Mouse (Mus musculus): ENCODE data around the gene Hpca. TPM values are rescaled to one million over a fixed set of nuclear protein-coding genes. Genes with fewer than 3 reads are reported as not detected.

Hpca gene
- total and polyA plus RNA-seq, 2 experiments from 2014 or later, result 202 to 270 TPM

DNA sequence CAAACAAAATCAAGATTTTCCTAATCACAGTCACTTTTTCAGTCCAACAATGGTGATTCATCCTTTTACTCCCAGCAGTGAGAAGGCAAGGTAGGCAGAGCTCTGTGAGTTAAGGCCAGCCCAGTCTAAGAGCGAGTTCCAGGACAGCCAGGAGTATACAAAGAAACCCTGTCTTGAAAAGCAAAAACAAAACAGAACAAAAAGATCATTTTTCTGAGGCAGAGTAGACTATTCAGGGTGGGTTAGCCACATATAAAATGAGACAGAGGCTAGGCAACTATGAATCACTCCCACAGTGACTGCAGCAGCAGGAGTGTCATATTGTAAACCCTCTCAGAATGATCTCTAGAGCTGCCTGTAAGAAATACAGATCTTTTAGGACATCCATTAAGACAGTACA is 27.5 kb upstream of the Hpca start:
- DNase-seq (ENCODE audit: low spot score) (no peak), ATAC-seq (no peak)
- Histone ChIP-seq H3K9me3 (ENCODE audit: low read length) (no peaks in the 10 kb centered on the region), H3K9ac (replicated peaks; ENCODE audit: low read length) (no peak overlapping the region), H3K36me3 (ENCODE audit: insufficient read depth, low read length) (peaks cover 26% of the 10 kb centered on the region), H3K4me3 (ENCODE audit: low read length) (no peak overlapping the region), H3K4me2 (ENCODE audit: low read depth, low read length) (no peak overlapping the region), H3K4me1 (ENCODE audit: insufficient read depth, low read length) (peaks cover 11% of the 10 kb centered on the region; the same call in 1 of the 2 replicates), H3K27me3 (ENCODE audit: insufficient read depth, low read length) (no peaks in the 10 kb centered on the region), H3K27ac (no peak overlapping the region)
- no peak for TF ChIP-seq CTCF (IDR thresholded peaks at IDR 0.05; ENCODE audit: low read depth)
- 65% methylated on average over 1 of the region's 1 CpGs for WGBS

DNA sequence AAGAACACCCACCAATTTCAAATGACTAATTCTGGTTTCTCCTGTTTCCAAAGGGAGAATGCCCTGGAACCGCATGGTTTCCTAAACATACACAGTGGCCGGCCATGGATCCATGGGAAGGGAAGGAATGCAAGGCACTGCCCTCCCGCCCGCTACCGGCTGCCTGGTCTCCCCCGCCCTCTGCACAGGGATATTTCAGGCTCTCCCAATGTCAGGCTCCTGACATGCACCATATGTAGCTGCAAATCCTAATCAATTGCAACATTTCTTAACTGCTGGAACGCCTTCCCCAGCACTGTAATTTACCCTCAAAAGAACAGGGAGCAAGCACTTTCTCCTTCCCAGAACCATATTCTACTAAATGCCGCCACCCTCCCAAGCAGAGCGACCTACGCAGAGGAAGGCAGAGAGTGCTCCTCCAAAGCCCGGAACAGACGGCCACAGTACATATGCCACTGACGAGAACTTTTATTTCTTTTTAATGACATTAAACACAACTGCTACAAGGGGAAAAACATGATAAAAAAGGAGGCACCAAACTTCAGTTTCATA is 25.8 kb upstream of the Hpca start:
- WGBS, result 81% methylated on average over 13 of the region's 13 CpGs
- H3K4me2 ChIP-seq (ENCODE audit: low read depth, low read length), result no peak overlapping the region
- H3K9me3 ChIP-seq (ENCODE audit: low read length), result no peaks in the 10 kb centered on the region
- TF ChIP-seq CTCF (IDR thresholded peaks at IDR 0.05; ENCODE audit: low read depth), result no peak
- no peak for DNase-seq (ENCODE audit: low spot score)
- peaks cover 20% of the 10 kb centered on the region for H3K4me1 ChIP-seq (ENCODE audit: insufficient read depth, low read length)
- H3K9ac ChIP-seq (replicated peaks; ENCODE audit: low read length), result no peak overlapping the region
- H3K27ac ChIP-seq, result no peak overlapping the region
- no peak for ATAC-seq
- no peak overlapping the region for H3K4me3 ChIP-seq (ENCODE audit: low read length)
- H3K27me3 ChIP-seq (ENCODE audit: insufficient read depth, low read length), result no peaks in the 10 kb centered on the region
- peaks cover 20% of the 10 kb centered on the region for H3K36me3 ChIP-seq (ENCODE audit: insufficient read depth, low read length)

DNA sequence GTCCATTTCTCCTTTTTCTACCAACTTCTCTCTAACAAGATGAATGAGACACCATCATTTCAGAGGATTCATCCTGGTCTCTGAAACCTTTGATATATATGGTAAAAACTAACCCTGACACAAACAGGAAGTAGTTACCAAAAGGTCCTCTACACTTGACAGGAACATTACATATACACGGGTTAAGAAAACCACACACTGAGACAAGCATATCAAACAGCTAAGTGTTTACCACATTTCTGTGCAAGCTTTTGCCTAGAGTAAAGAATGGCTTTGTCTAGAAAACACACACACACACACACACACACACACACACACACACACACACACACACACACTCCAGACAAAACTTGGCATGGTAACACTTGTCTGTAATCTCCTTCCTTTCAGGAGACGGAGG is 24.6 kb upstream of the Hpca start:
- Histone ChIP-seq H3K27ac (peak overlapping the region; percentile 82; the same call in 1 of the 2 replicates), H3K4me1 (ENCODE audit: insufficient read depth, low read length) (peaks cover 31% of the 10 kb centered on the region), H3K9me3 (ENCODE audit: low read length) (no peaks in the 10 kb centered on the region), H3K27me3 (ENCODE audit: insufficient read depth, low read length) (no peaks in the 10 kb centered on the region), H3K9ac (replicated peaks; ENCODE audit: low read length) (no peak overlapping the region), H3K36me3 (ENCODE audit: insufficient read depth, low read length) (peaks cover 9% of the 10 kb centered on the region; the same call in 1 of the 2 replicates), H3K4me3 (ENCODE audit: low read length) (no peak overlapping the region), H3K4me2 (ENCODE audit: low read depth, low read length) (no peak overlapping the region)
- WGBS, result 45% methylated on average over 2 of the region's 2 CpGs
- DNase-seq (ENCODE audit: low spot score) (no peak), ATAC-seq (no peak)
- no peak for TF ChIP-seq CTCF (IDR thresholded peaks at IDR 0.05; ENCODE audit: low read depth)

GRCm38 (mm10) chr4:129145943-129146342 is 24.1 kb upstream of the Hpca start:
- ATAC-seq, result no peak
- Histone ChIP-seq H3K27ac (peak overlapping the region; percentile 82; the same call in 1 of the 2 replicates), H3K4me1 (ENCODE audit: insufficient read depth, low read length) (peaks cover 33% of the 10 kb centered on the region)

DNA sequence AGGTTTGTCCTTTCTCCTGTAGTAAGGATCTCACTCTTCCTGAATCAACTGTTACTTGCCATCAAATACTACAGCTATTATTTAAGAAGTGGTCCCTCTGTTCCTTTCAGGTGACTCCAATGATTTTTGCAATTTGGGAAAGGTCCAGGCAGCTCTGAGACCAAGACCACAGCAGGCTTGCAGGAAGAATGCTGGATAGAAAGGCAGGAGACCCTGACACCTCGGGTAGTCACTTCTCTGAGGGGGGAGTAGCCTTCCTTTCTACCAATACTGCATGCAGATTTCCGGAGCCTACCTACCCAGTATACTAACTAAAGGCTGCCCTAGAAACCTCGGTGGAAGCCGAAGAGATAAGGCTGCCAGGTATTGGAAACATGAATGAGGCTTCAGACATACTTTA is 23.6 kb upstream of the Hpca start:
- no peak overlapping the region for H3K9ac ChIP-seq (replicated peaks; ENCODE audit: low read length)
- peak overlapping the region; percentile 9 for H3K4me2 ChIP-seq (ENCODE audit: low read depth, low read length)
- H3K9me3 ChIP-seq (ENCODE audit: low read length), result no peaks in the 10 kb centered on the region
- peak overlapping the region; percentile 82 for H3K27ac ChIP-seq
- 69% methylated on average over 4 of the region's 4 CpGs for WGBS
- no peak for ATAC-seq
- H3K36me3 ChIP-seq (ENCODE audit: insufficient read depth, low read length), result peaks cover 6% of the 10 kb centered on the region; the same call in 1 of the 2 replicates
- TF ChIP-seq CTCF (IDR thresholded peaks at IDR 0.05; ENCODE audit: low read depth), result no peak
- H3K4me3 ChIP-seq (ENCODE audit: low read length), result no peak overlapping the region
- DNase-seq (ENCODE audit: low spot score), result no peak
- H3K4me1 ChIP-seq (ENCODE audit: insufficient read depth, low read length), result peaks cover 33% of the 10 kb centered on the region
- no peaks in the 10 kb centered on the region for H3K27me3 ChIP-seq (ENCODE audit: insufficient read depth, low read length)

More at GRCm38 (mm10) chr4:129145943-129146342, 24.1 kb upstream of the Hpca start:
- no peak overlapping the region for H3K9ac ChIP-seq (replicated peaks; ENCODE audit: low read length)
- no peak for TF ChIP-seq CTCF (IDR thresholded peaks at IDR 0.05; ENCODE audit: low read depth)
- 63% methylated on average over 4 of the region's 4 CpGs for WGBS
- peaks cover 8% of the 10 kb centered on the region; the same call in 1 of the 2 replicates for H3K36me3 ChIP-seq (ENCODE audit: insufficient read depth, low read length)
- no peak overlapping the region for H3K4me2 ChIP-seq (ENCODE audit: low read depth, low read length)
- H3K9me3 ChIP-seq (ENCODE audit: low read length), result no peaks in the 10 kb centered on the region
- no peak overlapping the region for H3K4me3 ChIP-seq (ENCODE audit: low read length)
- no peak for DNase-seq (ENCODE audit: low spot score)
- no peaks in the 10 kb centered on the region for H3K27me3 ChIP-seq (ENCODE audit: insufficient read depth, low read length)

- Histone ChIP-seq H3K4me2 (ENCODE audit: low read depth, low read length) (peak overlapping the region; percentile 9), H3K36me3 (ENCODE audit: insufficient read depth, low read length) (peaks cover 2% of the 10 kb centered on the region; the same call in 1 of the 2 replicates), H3K4me1 (ENCODE audit: insufficient read depth, low read length) (peaks cover 38% of the 10 kb centered on the region), H3K27me3 (ENCODE audit: insufficient read depth, low read length) (no peaks in the 10 kb centered on the region), H3K9me3 (ENCODE audit: low read length) (no peaks in the 10 kb centered on the region), H3K27ac (peak overlapping the region; percentile 82), H3K4me3 (ENCODE audit: low read length) (no peak overlapping the region), H3K9ac (replicated peaks; ENCODE audit: low read length) (no peak overlapping the region)
- 28% methylated on average over 16 of the region's 16 CpGs for WGBS
- ATAC-seq (peak; percentile 75), DNase-seq (ENCODE audit: low spot score) (peak; percentile 83)
- TF ChIP-seq CTCF (IDR thresholded peaks at IDR 0.05; ENCODE audit: low read depth), result no peak
These were observed 22.8 kb upstream of the Hpca start for GRCm38 (mm10) chr4:129144401-129145367.

Data from hindbrain, postnatal 0 days (tissue).